Mouse (Mus musculus): ENCODE measurements around the gene Hcfc1. TPM values are rescaled to one million over a fixed set of nuclear protein-coding genes. Genes with fewer than 3 reads are reported as not detected.

Gene Hcfc1
- polyA plus RNA-seq, 1 experiment from 2014 or later: 34.3 TPM

DNA sequence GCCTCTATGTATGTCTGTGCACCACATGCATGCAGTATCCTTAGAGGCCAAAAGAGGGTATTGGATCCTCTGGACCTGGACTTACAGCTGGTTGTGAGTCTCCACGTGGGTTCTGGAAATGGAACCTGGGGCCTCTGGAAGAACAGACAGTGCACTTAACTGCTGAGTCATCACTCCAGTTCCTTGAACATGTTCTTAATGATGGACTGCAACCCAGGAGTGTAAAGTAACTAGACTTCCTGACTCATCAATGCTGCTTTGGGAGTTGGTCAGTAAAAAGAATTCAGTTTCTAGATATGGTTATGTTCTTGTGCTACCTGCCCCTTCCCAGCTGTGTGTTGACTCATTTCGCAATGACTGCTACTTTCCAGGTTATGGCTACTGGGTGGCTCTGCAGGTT is 34.3 kb downstream of the Hcfc1 start:
- Histone ChIP-seq H3K27me3 (replicated peaks) (0 out of 2 replicates have a peak, but pooled peaks cover 5% of the 10 kb centered on the region), H3K4me2 (no peak overlapping the region), H3K27ac (replicated peaks) (no peak overlapping the region), H3K9me3 (no peaks in the 10 kb centered on the region), H3K4me3 (no peak overlapping the region), H3K9ac (no peak overlapping the region), H3K36me3 (peaks cover 13% of the 10 kb centered on the region), H3K4me1 (peaks cover 4% of the 10 kb centered on the region; the same call in 1 of the 2 replicates)
- 82% methylated on average over 2 of the region's 2 CpGs for WGBS
- ATAC-seq (ENCODE audit: extremely low read depth, insufficient number of reproducible peaks, low FRiP score, low TSS enrichment): no peak

DNA sequence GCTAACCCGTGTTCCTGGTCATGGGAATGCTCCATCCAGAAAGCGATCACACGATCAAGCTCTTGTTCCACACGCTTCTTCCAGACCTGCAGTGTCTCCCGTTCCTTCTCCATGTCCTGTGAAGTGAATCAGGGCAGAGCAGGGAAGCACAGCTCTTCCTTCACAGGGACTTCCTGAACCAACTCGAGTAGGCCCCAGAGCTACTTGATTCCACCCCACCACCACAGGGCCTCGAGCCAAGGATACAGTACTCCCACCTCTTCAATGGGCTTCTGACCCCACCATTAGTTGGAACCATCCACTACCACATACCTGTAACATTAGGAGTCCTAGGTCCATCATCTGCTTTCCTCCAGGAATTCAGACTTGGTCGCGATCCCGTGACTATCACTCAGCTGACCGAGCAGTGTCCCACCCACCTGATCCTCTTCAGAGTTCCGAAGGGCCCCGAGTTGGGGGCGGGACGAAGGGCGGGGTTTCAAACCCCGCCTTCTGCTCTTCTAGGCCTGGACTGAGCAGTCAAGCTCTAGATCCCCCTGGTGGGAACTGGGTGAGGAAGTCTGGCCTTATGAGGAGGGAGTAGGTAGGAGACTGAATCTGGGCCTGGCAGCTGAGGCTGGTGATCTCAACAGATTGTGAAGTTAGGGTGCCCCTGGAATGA is 35.6 kb downstream of the Hcfc1 start, which contains the start of gene Renbp:
Renbp (minus strand) TSS at position 449 of the 661 bp plus-strand sequence.
- Histone ChIP-seq H3K27me3 (replicated peaks) (0 out of 2 replicates have a peak, but pooled peaks cover 5% of the 10 kb centered on the region), H3K27ac (replicated peaks) (0 out of 2 replicates have a peak within 1 kb of the TSS, but pooled peaks have one; percentile 20), H3K9me3 (no peaks in the 10 kb centered on the region), H3K4me2 (peak within 1 kb of the TSS; percentile 65), H3K4me3 (peak within 1 kb of the TSS; percentile 52), H3K4me1 (peaks cover 4% of the 10 kb centered on the region; the same call in 1 of the 2 replicates), H3K36me3 (peaks cover 20% of the 10 kb centered on the region), H3K9ac (peak within 1 kb of the TSS; percentile 72)
- WGBS: 34% methylated on average over 17 of the region's 17 CpGs
- peak; percentile 83 for ATAC-seq (ENCODE audit: extremely low read depth, insufficient number of reproducible peaks, low FRiP score, low TSS enrichment)

GRCm38 (mm10) chrX:73922550-73922882 is 43.6 kb downstream of the Hcfc1 start:
- 0 out of 2 replicates have a peak, but pooled peaks cover 7% of the 10 kb centered on the region for H3K4me1 ChIP-seq
- H3K4me3 ChIP-seq: peak overlapping the region; percentile 63
- H3K9ac ChIP-seq: peak overlapping the region; percentile 78
- no peaks in the 10 kb centered on the region for H3K9me3 ChIP-seq
- no peak for ATAC-seq (ENCODE audit: extremely low read depth, insufficient number of reproducible peaks, low FRiP score, low TSS enrichment)
- peaks cover 30% of the 10 kb centered on the region for H3K36me3 ChIP-seq
- no peaks in the 10 kb centered on the region for H3K27me3 ChIP-seq (replicated peaks)
- H3K27ac ChIP-seq (replicated peaks): peak overlapping the region; percentile 82; the same call in 1 of the 2 replicates
- 71% methylated on average over 7 of the region's 8 CpGs for WGBS
- H3K4me2 ChIP-seq: peak overlapping the region; percentile 78

GRCm38 (mm10) chrX:73921823-73922549 is 44.2 kb downstream of the Hcfc1 start, which contains the start of the genes Arhgap4 and Naa10:
TSS of gene Arhgap4 (minus strand) at chrX:73921870.
TSS of gene Naa10 (minus strand) at chrX:73921944.
- Histone ChIP-seq H3K27me3 (replicated peaks) (no peaks in the 10 kb centered on the region), H3K4me2 (peak within 1 kb of the TSS; percentile 78), H3K4me1 (0 out of 2 replicates have a peak, but pooled peaks cover 7% of the 10 kb centered on the region), H3K9ac (peak within 1 kb of the TSS; percentile 81), H3K9me3 (no peaks in the 10 kb centered on the region), H3K36me3 (peaks cover 32% of the 10 kb centered on the region), H3K27ac (replicated peaks) (peak within 1 kb of the TSS; percentile 83), H3K4me3 (peak within 1 kb of the TSS; percentile 63)
- peak; percentile 83 for ATAC-seq (ENCODE audit: extremely low read depth, insufficient number of reproducible peaks, low FRiP score, low TSS enrichment)
- 11% methylated on average over 43 of the region's 43 CpGs for WGBS

DNA sequence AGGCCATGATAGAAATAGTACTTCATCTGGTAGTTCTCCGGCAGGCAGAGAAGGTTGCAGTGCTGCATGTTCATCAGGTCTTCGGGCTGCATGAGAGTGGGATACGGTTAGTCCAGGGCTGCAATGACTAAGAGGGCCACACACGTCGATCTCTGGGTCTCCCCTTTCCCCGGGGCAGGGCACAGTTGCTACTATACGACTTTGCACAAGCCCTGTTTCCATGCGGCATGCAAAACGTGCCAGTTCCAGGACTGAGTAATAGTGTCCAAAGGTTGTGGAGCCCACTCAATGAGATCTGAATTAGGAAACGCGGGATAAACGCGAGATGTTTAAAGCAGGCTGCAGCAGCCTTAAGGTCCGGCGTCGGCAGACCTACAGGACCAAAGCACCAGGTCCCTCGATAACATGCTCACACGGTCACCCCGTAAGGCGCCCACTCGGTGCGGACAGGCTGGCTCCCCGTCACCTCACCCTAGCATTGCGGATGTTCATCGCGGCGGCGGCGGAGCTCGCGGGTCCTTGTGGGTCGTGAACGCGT is 44.8 kb downstream of the Hcfc1 start:
- 9% methylated on average over 34 of the region's 34 CpGs for WGBS
- peak overlapping the region; percentile 78 for H3K4me2 ChIP-seq
- H3K27me3 ChIP-seq (replicated peaks): no peaks in the 10 kb centered on the region
- peak overlapping the region; percentile 63 for H3K4me3 ChIP-seq
- H3K9me3 ChIP-seq: no peaks in the 10 kb centered on the region
- ATAC-seq (ENCODE audit: extremely low read depth, insufficient number of reproducible peaks, low FRiP score, low TSS enrichment): no peak
- peaks cover 34% of the 10 kb centered on the region for H3K36me3 ChIP-seq
- H3K4me1 ChIP-seq: 0 out of 2 replicates have a peak, but pooled peaks cover 7% of the 10 kb centered on the region
- H3K9ac ChIP-seq: peak overlapping the region; percentile 81
- peak overlapping the region; percentile 83 for H3K27ac ChIP-seq (replicated peaks)

GRCm38 (mm10) chrX:73918631-73919030 is 47.5 kb downstream of the Hcfc1 start:
- Histone ChIP-seq H3K9ac (no peak overlapping the region), H3K4me1 (peaks cover 13% of the 10 kb centered on the region; the same call in 1 of the 2 replicates), H3K4me2 (no peak overlapping the region), H3K36me3 (peaks cover 27% of the 10 kb centered on the region), H3K27ac (replicated peaks) (no peak overlapping the region), H3K9me3 (no peaks in the 10 kb centered on the region), H3K27me3 (replicated peaks) (no peaks in the 10 kb centered on the region), H3K4me3 (no peak overlapping the region)
- ATAC-seq (ENCODE audit: extremely low read depth, insufficient number of reproducible peaks, low FRiP score, low TSS enrichment): no peak
- WGBS: 78% methylated on average over 5 of the region's 5 CpGs

DNA sequence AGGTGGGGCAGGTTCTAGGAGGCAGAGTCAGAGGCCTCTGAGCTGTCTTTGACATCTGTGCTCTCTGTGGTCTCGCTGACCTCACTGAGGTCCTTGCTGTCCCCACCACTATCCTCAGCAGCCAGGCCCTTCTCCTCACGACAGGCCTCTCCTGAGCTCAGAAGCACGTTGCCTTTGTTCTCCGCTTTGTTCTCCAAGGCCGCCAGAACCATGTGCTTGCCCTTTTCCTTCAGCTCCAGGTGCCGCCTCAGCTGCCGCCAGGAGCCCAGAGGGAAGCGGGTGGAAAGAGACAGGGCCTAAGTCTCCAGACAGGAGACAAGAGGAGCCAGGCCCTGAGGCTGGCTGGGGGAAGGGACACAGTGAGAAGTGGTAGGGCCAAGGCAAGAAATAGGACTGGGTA is 49.2 kb downstream of the Hcfc1 start:
- no peaks in the 10 kb centered on the region for H3K9me3 ChIP-seq
- peaks cover 13% of the 10 kb centered on the region; the same call in 1 of the 2 replicates for H3K4me1 ChIP-seq
- H3K27me3 ChIP-seq (replicated peaks): no peaks in the 10 kb centered on the region
- no peak for ATAC-seq (ENCODE audit: extremely low read depth, insufficient number of reproducible peaks, low FRiP score, low TSS enrichment)
- H3K27ac ChIP-seq (replicated peaks): no peak overlapping the region
- H3K4me3 ChIP-seq: no peak overlapping the region
- peaks cover 27% of the 10 kb centered on the region for H3K36me3 ChIP-seq
- no peak overlapping the region for H3K4me2 ChIP-seq
- H3K9ac ChIP-seq: no peak overlapping the region
- WGBS: 76% methylated on average over 8 of the region's 8 CpGs

GRCm38 (mm10) chrX:73914827-73915703 is 51.1 kb downstream of the Hcfc1 start:
- Histone ChIP-seq H3K9ac (peak overlapping the region; percentile 63), H3K4me1 (peaks cover 11% of the 10 kb centered on the region), H3K4me2 (peak overlapping the region; percentile 63), H3K27me3 (replicated peaks) (0 out of 2 replicates have a peak, but pooled peaks cover 8% of the 10 kb centered on the region), H3K27ac (replicated peaks) (peak overlapping the region; percentile 81), H3K36me3 (peaks cover 27% of the 10 kb centered on the region), H3K9me3 (no peaks in the 10 kb centered on the region), H3K4me3 (peak overlapping the region; percentile 36)
- ATAC-seq (ENCODE audit: extremely low read depth, insufficient number of reproducible peaks, low FRiP score, low TSS enrichment): peak; percentile 97
- WGBS: 19% methylated on average over 31 of the region's 31 CpGs

- 64% methylated on average over 2 of the region's 2 CpGs for WGBS
- Histone ChIP-seq H3K27ac (replicated peaks) (no peak overlapping the region), H3K4me2 (peak overlapping the region; percentile 57), H3K9me3 (no peaks in the 10 kb centered on the region), H3K4me1 (peaks cover 11% of the 10 kb centered on the region), H3K27me3 (replicated peaks) (peaks cover 16% of the 10 kb centered on the region; the same call in 1 of the 2 replicates), H3K36me3 (no peaks in the 10 kb centered on the region), H3K9ac (no peak overlapping the region), H3K4me3 (no peak overlapping the region)
- ATAC-seq (ENCODE audit: extremely low read depth, insufficient number of reproducible peaks, low FRiP score, low TSS enrichment): no peak
Observed at GRCm38 (mm10) chrX:73911588-73911987, 54.6 kb downstream of the Hcfc1 start.

DNA sequence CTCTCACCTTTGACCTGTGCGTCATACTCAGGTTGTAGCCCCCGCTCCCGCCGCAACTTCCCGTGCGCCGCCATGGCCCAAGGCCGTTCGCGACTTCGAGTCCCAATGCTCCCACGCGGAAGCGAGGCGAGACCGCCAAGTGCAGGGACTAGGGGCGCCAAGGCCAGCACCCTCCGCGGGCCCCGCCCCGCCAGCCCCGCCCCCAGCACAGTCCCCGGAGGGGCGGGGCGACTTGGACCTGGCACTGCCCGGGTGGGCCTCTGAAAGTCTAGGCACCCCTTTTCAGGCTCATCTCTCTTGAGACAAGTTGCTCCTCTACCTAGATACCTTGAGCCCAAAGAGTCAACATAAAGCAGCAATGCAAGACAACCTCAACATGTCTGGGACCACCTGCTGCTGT is 55.0 kb downstream of the Hcfc1 start:
- Histone ChIP-seq H3K4me3 (peak overlapping the region; percentile 25), H3K4me2 (peak overlapping the region; percentile 57), H3K4me1 (peaks cover 11% of the 10 kb centered on the region), H3K9ac (no peak overlapping the region), H3K27ac (replicated peaks) (no peak overlapping the region), H3K9me3 (no peaks in the 10 kb centered on the region), H3K27me3 (replicated peaks) (peaks cover 16% of the 10 kb centered on the region; the same call in 1 of the 2 replicates), H3K36me3 (no peaks in the 10 kb centered on the region)
- ATAC-seq (ENCODE audit: extremely low read depth, insufficient number of reproducible peaks, low FRiP score, low TSS enrichment): no peak
- WGBS: 23% methylated on average over 21 of the region's 26 CpGs
